Mouse (Mus musculus): Measurements from ENCODE around the gene Mecom.

GRCm38 (mm10) chr3:30093005-30093404 lies 454.8 kb downstream of the Mecom start:
- TF ChIP-seq CTCF (conservative IDR thresholded peaks at IDR 0.05; ENCODE audit: low read length) (no peak), NANOG (IDR thresholded peaks at IDR 0.05; ENCODE audit: borderline replicate concordance, low read length) (no peak)

Data from E14TG2a.4 (cell line).